Mouse (Mus musculus) midbrain, embryonic 14.5 days (tissue): Measurements from ENCODE around the gene Ugt1a6a. TPM values are rescaled to one million over a fixed set of nuclear protein-coding genes. Genes with fewer than 3 reads are reported as not detected.
A peak's percentile ranks its signal among the peaks of the same experiment; 100 is the strongest.

Source experiments
- ATAC-seq: fragments of 200-750 bp; cut with Nextera tagmentation; 2 replicates; pipeline ENCODE4 v1.8.0; 2017; ENCODE audit warnings: moderate number of reproducible peaks, moderate library complexity; ENCODE audit not compliant: low FRiP score, low TSS enrichment
- DNase-seq: peaks from one replicate; pipeline ENCODE4 v3.0.0-alpha.2; 2015
- H3K27ac ChIP-seq: fragments of 300-500 bp; sonication (generic); replicated peaks from 2 replicates; pipeline ENCODE4 v1.5.1; 2014; ENCODE audit warnings: mild to moderate bottlenecking, low read depth, low read length, moderate library complexity
- H3K27me3 ChIP-seq: fragments of 300-500 bp; sonication (generic); 2 replicates; pipeline ENCODE4 v1.6.1; 2014; ENCODE audit warnings: low read length, control low read depth, mixed read lengths; ENCODE audit not compliant: control insufficient read depth, insufficient read depth
- H3K36me3 ChIP-seq: fragments of 300-500 bp; sonication (generic); 2 replicates; pipeline ENCODE4 v1.6.1; 2014; ENCODE audit warnings: low read length, control low read depth; ENCODE audit not compliant: control insufficient read depth, insufficient read depth
- H3K4me1 ChIP-seq: fragments of 300-500 bp; sonication (generic); 2 replicates; pipeline ENCODE4 v1.6.1; 2014; ENCODE audit warnings: mild to moderate bottlenecking, antibody characterized with exemption, low read length, control low read depth; ENCODE audit not compliant: control insufficient read depth, insufficient read depth
- H3K4me2 ChIP-seq: fragments of 300-500 bp; sonication (generic); 2 replicates; pipeline ENCODE4 v1.6.1; 2014; ENCODE audit warnings: mild to moderate bottlenecking, low read length, moderate library complexity
- H3K4me3 ChIP-seq: fragments of 300-500 bp; sonication (generic); replicated peaks from 2 replicates; pipeline ENCODE4 v1.5.1; 2014; ENCODE audit warnings: low read depth, low read length
- H3K9ac ChIP-seq: fragments of 300-500 bp; sonication (generic); replicated peaks from 2 replicates; pipeline ENCODE4 v1.6.1; 2014; ENCODE audit warnings: mild to moderate bottlenecking, low read length, moderate library complexity
- H3K9me3 ChIP-seq: fragments of 300-500 bp; sonication (generic); 2 replicates; pipeline ENCODE4 v1.6.1; 2016; ENCODE audit warnings: low read length, control low read depth, mixed read lengths; ENCODE audit not compliant: control insufficient read depth
- WGBS: fragments of 180-500 bp; shearing (Covaris S2); extraction: QIAGEN DNeasy Blood & Tissue Kit; methylation state at CpG from one replicate; pipeline ENCODE4 v1.1.7; 2014; 5-methylcytosine and 5-hydroxymethylcytosine counted together
- polyA plus RNA-seq: library from polyadenylated mRNA; unstranded; fragments of >200 nt; fragmentation: Nextera tagmentation; extraction: Ambion mirVana; gene quantifications from 2 replicates; pipeline ENCODE4 v1.2.1, GENCODE M21; 2014

The Ugt1a6a gene
- polyA plus RNA-seq, 1 experiment from 2014 or later: 0.72 TPM

GRCm38 (mm10) chr1:88240072-88240471, 105.5 kb downstream of the Ugt1a6a start:
- H3K9ac ChIP-seq: no peak overlapping the region
- no peaks in the 10 kb centered on the region for H3K4me1 ChIP-seq
- H3K9me3 ChIP-seq: peaks cover 96% of the 10 kb centered on the region
- no peak overlapping the region for H3K4me3 ChIP-seq
- DNase-seq (no peak), ATAC-seq (no peak)
- no peaks in the 10 kb centered on the region for H3K27me3 ChIP-seq
- H3K27ac ChIP-seq: no peak overlapping the region
- H3K4me2 ChIP-seq: no peak overlapping the region
- 76% methylated on average over 5 of the region's 5 CpGs for WGBS
- no peaks in the 10 kb centered on the region for H3K36me3 ChIP-seq

GRCm38 (mm10) chr1:88240579-88240978, 106.0 kb downstream of the Ugt1a6a start:
- ATAC-seq (0 out of 2 replicates have a peak, but pooled peaks have one; percentile 4), DNase-seq (no peak)
- no peak overlapping the region for H3K27ac ChIP-seq
- H3K4me1 ChIP-seq: no peaks in the 10 kb centered on the region
- H3K9me3 ChIP-seq: peaks cover 96% of the 10 kb centered on the region
- H3K4me2 ChIP-seq: no peak overlapping the region
- H3K9ac ChIP-seq: no peak overlapping the region
- H3K36me3 ChIP-seq: no peaks in the 10 kb centered on the region
- H3K27me3 ChIP-seq: no peaks in the 10 kb centered on the region
- no peak overlapping the region for H3K4me3 ChIP-seq
- 71% methylated on average over 4 of the region's 4 CpGs for WGBS

- Histone ChIP-seq H3K4me1 (no peaks in the 10 kb centered on the region), H3K9ac (no peak overlapping the region), H3K27me3 (no peaks in the 10 kb centered on the region), H3K4me3 (no peak overlapping the region), H3K36me3 (no peaks in the 10 kb centered on the region), H3K27ac (no peak overlapping the region), H3K4me2 (no peak overlapping the region), H3K9me3 (peaks cover 99% of the 10 kb centered on the region)
- DNase-seq (no peak), ATAC-seq (no peak)
- WGBS: 65% methylated on average over 5 of the region's 5 CpGs
These were observed 109.3 kb downstream of the Ugt1a6a start for GRCm38 (mm10) chr1:88243861-88244260.

- Histone ChIP-seq H3K4me3 (no peak overlapping the region), H3K27me3 (no peaks in the 10 kb centered on the region), H3K9ac (no peak overlapping the region), H3K9me3 (peaks cover 99% of the 10 kb centered on the region), H3K4me2 (no peak overlapping the region), H3K36me3 (no peaks in the 10 kb centered on the region), H3K4me1 (no peaks in the 10 kb centered on the region), H3K27ac (no peak overlapping the region)
- DNase-seq: no peak
- ATAC-seq: no peak
- WGBS: 77% methylated on average over 6 of the region's 6 CpGs
These were observed 111.3 kb downstream of the Ugt1a6a start for GRCm38 (mm10) chr1:88245881-88246280.

- ATAC-seq (no peak), DNase-seq (no peak)
- H3K27ac ChIP-seq: no peak overlapping the region
- H3K4me3 ChIP-seq: no peak overlapping the region
- no peak overlapping the region for H3K4me2 ChIP-seq
- H3K9me3 ChIP-seq: peaks cover 99% of the 10 kb centered on the region
- H3K9ac ChIP-seq: no peak overlapping the region
- H3K36me3 ChIP-seq: no peaks in the 10 kb centered on the region
- WGBS: 47% methylated on average over 6 of the region's 6 CpGs
- H3K4me1 ChIP-seq: no peaks in the 10 kb centered on the region
- H3K27me3 ChIP-seq: no peaks in the 10 kb centered on the region
These were observed 111.8 kb downstream of the Ugt1a6a start for GRCm38 (mm10) chr1:88246386-88246785.

GRCm38 (mm10) chr1:88247660-88248059, 113.1 kb downstream of the Ugt1a6a start:
- DNase-seq (no peak), ATAC-seq (no peak)
- Histone ChIP-seq H3K4me3 (no peak overlapping the region), H3K27me3 (no peaks in the 10 kb centered on the region), H3K27ac (no peak overlapping the region), H3K4me2 (no peak overlapping the region), H3K36me3 (no peaks in the 10 kb centered on the region), H3K9ac (no peak overlapping the region), H3K9me3 (peaks cover 96% of the 10 kb centered on the region), H3K4me1 (no peaks in the 10 kb centered on the region)
- 48% methylated on average over 2 of the region's 2 CpGs for WGBS

- DNase-seq (no peak), ATAC-seq (no peak)
- H3K4me2 ChIP-seq: no peak overlapping the region
- H3K27me3 ChIP-seq: no peaks in the 10 kb centered on the region
- WGBS: 70% methylated on average over 4 of the region's 4 CpGs
- H3K9ac ChIP-seq: no peak overlapping the region
- H3K36me3 ChIP-seq: no peaks in the 10 kb centered on the region
- peaks cover 97% of the 10 kb centered on the region for H3K9me3 ChIP-seq
- H3K27ac ChIP-seq: no peak overlapping the region
- H3K4me1 ChIP-seq: no peaks in the 10 kb centered on the region
- no peak overlapping the region for H3K4me3 ChIP-seq
These were observed 114.0 kb downstream of the Ugt1a6a start for GRCm38 (mm10) chr1:88248658-88249057.

- 77% methylated on average over 7 of the region's 7 CpGs for WGBS
- ATAC-seq (no peak), DNase-seq (no peak)
- H3K9me3 ChIP-seq: peaks cover 95% of the 10 kb centered on the region
- no peaks in the 10 kb centered on the region for H3K36me3 ChIP-seq
- no peaks in the 10 kb centered on the region for H3K27me3 ChIP-seq
- no peak overlapping the region for H3K4me2 ChIP-seq
- no peaks in the 10 kb centered on the region for H3K4me1 ChIP-seq
- no peak overlapping the region for H3K4me3 ChIP-seq
- no peak overlapping the region for H3K27ac ChIP-seq
- no peak overlapping the region for H3K9ac ChIP-seq
These were observed 115.0 kb downstream of the Ugt1a6a start for GRCm38 (mm10) chr1:88249596-88249995.

GRCm38 (mm10) chr1:88250023-88250422, 115.4 kb downstream of the Ugt1a6a start:
- 83% methylated on average over 5 of the region's 5 CpGs for WGBS
- Histone ChIP-seq H3K27ac (no peak overlapping the region), H3K9me3 (peaks cover 95% of the 10 kb centered on the region), H3K4me1 (no peaks in the 10 kb centered on the region), H3K4me3 (no peak overlapping the region), H3K9ac (no peak overlapping the region), H3K4me2 (no peak overlapping the region), H3K27me3 (no peaks in the 10 kb centered on the region), H3K36me3 (no peaks in the 10 kb centered on the region)
- DNase-seq: no peak
- no peak for ATAC-seq
